Mouse (Mus musculus): ENCODE measurements around the gene Uts2r.

Gene Uts2r

DNA sequence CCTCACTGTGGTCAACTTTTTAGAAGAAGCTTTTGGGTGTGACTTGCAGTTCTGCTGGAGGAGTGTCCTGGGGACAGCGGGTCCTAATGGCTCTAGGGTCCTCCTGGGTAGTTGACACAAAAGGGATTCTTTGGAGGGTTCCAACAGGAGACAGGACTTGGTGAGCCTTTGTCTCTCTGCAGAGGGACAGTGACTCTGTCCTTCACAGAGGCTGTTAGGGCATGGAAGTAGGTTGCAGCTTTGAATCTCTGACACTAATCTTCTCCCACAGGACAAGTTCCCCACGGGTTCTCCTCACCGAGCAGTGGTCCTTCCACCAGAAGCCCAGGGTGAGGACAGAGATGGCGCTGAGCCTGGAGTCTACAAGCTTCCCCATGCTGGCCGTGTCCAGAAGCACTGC lies at the start of gene Uts2r:
TSS of gene Uts2r (plus strand) at position 301 of the 400 bp plus-strand sequence.
- no peak for DNase-seq

DNA sequence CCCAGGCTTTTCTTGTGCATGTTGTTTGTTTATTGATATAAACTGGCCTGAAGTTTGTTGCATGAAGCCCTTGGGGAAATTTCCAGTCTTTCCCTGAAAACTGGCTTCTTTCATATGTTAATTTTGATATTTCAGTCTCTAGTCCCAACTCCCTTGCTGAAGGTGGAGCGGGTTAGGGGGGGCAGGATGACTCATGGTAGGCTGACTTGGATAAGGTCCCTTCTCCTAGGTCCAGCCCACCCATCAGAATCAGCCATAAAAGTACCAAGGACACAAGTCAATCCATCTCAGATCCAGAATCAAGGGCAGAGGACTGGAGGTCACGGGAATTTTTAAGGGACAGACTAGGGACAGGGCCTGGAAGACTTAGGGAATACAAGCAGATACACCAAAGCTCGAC lies 49.0 kb upstream of the Uts2r start:
- DNase-seq = no peak

DNA sequence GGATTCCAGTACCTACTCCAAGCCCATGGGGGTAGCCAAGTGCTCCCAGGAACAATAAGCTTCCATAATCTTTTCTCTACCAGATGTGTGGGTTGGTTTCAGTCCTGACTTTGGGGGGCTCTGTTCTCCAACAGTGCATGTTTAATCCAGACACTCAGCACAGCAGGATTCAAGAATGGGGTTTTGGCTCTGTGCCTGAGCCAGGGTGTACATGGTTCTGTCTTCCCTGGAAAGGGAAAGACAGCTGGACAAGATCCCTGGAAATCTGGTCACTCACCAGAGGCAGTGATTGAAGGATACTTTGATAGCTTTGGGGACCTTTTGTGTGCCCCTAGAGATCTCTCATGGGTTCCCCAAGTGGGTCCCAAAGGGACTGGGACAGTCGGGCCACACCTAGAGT lies 48.5 kb upstream of the Uts2r start:
- no peak for DNase-seq

DNA sequence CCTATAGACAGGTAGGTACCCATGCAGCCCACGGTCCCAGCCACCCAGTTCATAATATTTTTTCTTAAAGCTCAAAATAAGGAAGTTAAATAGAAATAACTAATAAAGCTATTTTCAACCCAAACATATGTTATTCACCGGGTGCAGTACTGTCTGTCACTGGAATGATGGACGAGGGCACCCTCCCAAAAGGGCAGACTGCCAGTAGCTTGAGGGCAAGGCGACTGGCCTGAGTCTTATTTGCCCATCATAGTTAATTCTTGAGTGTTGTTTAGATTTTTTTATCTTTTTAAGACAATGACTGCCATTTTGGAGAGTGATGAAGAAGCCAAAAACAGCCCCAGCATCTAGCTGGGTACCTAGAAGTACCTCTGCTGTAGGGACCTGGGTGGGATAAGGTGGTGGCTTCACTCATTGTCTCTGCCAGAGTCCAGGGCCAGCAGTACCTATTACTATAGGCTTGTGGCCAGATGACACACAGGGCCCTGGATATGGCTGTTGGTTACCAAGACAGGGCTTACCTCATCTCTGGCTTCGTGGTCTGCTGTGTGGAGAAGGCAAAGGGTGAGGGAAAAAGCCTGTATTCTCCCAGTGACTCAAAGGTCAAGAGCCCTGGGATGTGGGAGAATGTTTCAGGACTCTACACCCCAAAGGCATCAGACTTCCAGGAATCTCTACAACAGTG lies 47.8 kb upstream of the Uts2r start:
- peak; percentile 65 to 73 for DNase-seq

DNA sequence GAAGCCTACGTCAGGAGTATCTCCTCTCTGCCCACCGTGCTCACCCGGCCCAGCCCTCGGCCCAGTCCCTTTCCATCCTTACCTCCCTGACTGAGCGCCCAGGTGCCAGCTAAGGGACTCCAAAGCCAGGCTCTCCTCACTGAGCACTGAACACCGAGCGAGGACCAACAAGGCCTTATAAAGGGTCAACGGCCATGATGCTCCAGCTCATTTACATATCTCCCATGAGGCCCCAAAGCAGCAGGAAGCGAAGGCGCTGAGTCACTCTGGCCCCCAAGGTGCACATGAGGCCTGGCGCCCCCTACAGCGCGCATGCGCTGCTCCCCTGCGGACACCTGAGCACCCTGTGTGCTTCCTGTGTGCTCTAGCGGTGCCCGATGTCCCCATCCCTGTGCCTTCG lies 42.0 kb upstream of the Uts2r start:
- no peak for DNase-seq

DNA sequence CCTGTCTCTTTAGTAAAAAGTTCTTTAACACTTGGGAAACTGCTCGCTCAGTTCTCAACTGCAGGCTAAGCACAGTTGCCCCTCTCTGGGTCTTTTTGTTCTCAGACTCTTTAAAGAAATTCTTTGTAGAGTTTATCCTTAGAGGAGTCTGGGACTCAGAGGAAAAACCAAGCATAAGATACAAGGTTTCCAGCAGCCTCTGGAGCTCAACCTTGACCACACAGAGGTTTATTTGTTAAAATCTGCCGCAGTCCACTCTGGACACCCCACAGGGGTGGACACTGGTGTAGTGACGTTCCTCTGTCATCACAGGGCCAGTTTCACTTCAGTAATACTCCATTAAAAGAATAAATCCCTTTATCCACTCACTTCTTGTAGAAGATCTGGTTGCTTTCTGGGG lies 41.5 kb upstream of the Uts2r start, which contains the start of gene Tex19.2:
TSS of gene Tex19.2 (minus strand) at position 101 of the 400 bp plus-strand sequence.
- no peak for DNase-seq

DNA sequence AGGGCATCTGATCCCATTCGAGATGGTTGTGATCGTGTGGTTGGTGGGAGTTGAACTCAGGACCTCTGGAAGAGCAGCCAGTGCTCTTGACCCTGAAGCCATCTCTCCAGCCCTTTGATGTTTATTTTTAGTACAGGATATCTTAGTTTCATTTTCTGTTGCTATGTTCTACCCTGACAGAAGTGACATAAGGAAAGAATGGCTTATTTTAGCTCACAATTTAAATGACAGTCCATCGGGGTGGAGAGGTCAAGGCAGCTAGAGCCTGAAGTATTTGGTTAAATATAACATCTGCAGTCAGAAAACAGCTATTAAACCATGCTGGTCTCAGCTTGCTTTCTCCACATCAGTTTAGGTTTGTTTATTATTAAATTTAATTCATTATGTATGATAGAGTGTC lies 38.9 kb upstream of the Uts2r start:
- no peak for DNase-seq

DNA sequence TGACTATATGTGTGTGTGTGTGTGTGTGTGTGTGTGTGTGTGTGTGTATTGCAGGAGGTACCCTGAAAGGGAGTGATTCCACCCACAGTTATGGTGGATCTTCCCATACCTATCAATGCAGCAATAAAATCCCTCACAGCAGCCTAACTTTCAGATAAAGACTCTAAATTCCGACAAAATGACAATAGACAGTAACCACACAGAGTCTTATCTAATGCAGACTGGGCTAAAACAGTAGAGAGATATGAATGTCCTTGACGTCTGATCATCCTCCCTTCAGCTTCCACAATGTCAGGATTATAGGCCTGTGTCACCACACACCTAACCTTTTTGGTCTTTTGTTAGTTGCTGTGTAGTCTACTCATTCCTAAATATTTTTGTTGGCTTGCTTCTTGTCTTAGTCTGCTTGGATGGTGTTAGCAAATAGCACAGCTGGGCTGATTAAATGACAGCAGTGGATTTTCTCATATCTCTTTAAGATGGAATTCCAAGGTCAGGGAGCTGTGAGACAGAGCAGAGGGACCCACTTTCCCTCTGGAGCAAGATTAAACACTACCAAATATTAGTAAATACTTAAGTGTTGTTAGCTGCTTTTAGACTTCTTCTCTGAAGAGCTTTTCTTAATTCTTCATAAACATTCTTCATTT lies 37.9 kb upstream of the Uts2r start:
- DNase-seq = no peak

DNA sequence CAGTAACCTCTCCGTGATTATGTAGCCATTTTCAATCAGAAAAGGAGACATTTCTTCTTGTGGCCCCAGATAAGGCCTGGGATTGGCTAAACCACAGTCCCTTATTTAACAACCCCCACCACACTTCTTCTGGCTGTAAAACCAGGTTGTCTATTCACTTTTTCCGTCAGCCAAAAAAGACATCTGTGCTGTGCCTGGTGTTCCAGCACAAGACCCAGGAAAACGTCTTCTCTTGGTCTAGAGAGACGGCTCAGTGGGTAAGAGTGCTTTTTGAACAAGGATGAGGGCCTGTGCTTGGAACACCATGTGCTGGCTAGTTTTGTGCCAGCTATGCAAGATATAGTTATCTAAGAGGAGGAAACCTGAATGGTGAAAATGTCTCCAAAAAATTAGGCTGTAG lies 36.6 kb upstream of the Uts2r start:
- DNase-seq = no peak

DNA sequence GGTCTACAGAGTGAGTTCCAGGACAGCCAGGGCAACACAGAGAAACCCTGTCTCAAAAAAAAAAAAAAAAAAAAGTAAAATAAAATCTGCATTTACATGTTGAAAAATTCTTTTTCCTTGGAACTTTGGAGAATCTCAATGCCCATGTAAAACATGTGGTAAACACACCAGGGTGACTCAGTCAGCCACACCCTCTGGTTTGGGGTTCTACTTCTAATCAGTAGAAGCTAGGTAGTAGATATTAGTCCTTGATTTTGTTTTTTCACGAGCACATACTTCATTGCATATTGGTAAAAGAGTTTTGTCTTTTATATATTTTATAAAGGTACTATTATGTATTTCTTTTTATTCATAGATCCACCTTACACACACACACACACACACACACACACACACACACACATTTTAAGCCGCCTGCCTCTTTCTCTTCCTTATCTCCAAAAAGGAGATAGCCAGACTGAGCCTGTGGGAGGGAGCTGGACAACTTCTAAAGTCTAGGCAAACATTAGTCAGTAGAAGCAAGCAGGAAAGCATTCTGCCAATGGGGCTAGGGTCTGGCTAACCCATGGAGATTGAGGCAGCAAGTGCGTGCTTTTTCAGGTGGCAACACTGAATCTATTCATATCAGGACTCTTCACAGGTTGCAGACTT lies 34.4 kb upstream of the Uts2r start:
- no peak for DNase-seq

DNA sequence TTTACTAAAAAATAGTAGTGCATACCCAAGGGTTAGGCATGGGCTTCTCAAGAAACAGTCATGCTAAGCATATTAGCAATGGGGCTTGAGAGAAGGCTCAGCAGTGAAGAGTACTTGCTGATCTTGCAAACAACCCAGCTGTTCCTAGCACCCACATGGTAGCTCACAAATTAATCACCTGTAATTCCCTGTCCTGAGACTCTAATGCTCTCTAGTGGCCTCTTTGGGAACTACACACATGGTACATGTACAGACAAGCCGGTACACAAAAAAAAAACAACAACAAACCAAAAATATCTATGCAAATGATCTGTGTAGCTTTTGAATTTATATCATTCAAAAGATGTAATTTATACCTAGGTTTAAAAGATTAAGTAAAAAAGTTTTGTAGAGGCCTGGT lies 33.7 kb upstream of the Uts2r start:
- DNase-seq = no peak

DNA sequence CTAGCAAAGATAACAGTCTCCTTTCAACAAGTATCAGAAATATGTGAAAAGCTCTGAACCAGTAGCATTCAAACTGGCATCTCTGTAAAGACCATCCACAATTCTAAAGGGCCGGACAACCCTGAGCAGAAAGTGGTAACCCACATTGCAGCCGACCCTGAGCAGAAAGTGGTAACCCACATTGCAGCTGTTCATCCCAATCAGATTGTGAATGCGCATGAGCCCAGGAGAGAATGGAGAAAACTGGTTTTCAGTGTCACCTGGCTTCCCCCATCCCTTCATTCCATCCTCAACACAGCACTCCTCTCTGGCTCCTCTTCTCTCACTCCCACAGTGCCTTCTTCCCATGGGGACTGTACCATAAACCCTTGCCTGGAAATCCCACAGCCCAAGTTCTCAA lies 32.6 kb upstream of the Uts2r start:
- no peak for DNase-seq

DNA sequence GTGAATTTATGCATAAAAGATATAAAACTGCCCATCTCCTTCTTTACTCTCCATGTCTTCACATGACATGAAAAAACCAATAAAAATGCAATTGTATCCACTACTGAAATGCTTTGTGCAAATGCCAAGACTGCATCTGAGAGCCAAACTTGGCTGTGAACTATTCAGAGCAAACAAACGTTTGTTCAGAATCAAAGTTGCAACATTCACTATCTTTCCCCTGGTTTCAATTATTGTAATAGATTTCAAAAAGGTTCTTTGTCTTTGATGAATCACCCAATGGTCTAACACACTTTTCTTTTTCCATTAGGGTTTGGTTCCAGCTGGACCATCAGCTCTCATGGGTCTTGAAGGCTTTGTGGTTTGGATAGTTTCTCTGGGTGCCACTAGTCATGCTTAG lies 30.5 kb upstream of the Uts2r start:
- no peak for DNase-seq

DNA sequence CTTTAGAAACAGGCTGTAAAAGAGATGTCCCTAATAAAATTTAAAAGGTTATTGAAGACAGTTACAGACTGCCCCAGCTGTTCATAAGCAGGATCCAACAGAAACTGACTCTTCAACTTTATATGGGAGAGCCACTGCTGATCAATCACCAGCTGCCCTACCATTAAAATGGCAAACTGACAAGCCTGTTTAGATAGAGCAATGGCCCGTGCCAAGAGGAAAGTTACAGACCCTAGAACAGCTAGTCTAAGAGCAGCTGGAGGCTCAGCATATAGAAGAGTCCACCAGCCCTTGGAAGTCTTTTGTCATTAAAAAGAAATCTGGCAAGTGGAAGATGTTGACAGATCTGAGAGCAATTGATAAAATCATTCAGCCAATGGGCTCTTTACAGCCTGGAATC lies 25.5 kb upstream of the Uts2r start:
- DNase-seq = no peak

DNA sequence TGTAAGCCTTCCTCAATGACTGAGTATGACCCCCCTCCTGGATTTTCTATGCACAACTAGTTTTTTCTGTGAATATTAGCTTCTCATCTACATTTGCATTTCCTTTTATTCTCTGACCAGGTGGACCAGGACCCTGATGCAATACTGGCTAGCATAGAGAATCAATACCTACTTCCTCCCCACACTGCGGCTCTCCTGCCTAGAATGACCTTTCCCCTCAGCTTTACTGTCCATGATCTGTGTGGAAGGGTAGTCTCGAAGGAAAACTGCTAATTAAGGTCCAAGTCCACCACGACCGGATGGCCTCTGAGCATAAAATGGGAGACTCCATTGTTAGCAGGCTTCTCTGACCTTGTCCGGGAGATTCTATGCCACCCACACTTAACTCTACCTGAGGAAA lies 22.4 kb upstream of the Uts2r start:
- no peak for DNase-seq

DNA sequence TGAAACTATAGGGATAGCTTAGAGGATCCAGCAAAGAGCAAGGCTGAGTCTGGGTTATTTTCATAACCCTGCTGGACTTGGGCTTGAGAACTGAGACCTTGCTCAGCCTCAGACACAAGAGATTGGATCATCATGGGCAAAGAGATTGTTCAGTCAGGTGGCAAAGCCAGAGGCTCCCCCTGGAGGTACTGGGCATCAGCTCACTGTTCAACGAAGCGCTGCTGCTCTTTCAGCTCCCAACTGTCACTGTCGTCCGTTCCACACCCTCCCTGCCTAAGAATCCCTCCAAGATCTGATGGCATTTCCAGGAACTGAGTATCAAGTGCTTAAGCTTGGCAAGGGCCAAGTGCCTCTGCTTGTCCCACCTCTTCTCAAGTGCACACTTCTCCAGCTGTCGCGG lies 21.3 kb upstream of the Uts2r start:
- DNase-seq = no peak

DNA sequence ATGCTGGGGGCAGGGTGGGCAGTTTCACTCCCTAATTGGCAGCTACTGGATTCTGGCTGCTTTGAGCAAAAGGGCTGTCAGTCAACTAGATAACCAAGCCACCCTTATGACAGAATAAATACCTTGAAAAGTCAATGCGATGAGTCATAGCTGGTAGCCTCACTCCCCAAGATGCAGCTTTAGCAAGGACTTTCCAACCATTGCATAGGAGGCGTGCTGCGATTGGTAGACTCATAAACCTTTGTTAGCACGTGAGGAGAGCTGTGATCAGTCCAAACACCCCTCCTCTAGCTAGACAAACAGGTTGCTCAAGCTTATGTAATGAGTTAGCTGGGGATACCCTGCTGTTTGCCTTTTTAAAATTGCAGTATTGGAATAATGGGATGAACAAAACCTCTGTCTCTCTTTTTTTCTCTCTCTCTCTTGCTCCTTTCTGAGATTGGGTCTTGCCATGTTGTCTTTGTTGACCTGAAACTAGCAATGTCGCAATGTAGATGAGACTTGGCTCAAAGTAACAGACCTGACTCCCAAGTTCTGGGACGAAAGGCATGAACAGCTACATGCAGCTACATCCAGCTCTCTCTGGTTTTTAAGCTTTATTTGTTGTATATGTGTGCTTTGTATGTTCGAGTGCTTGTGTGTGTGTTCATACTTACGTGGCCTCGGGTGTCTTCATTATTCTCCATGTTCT lies 16.6 kb upstream of the Uts2r start:
- no peak for DNase-seq

DNA sequence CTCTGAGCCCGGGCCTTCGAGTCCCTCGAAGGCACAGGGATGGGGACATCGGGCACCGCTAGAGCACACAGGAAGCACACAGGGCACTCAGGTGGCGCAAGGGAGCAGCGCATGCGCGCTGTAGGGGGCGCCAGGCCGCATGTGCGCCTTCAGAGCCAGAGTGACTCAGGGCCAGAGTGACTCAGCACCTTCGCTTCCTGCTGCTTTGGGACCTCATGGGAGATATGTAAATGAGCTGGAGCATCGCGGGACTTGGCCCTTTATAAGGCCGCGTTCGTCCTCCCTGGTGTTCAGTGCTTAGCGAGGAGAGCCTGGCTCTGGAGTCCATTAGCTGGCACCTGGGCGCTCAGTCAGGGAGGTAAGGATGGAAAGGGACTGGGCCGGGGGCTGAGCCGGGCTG lies 14.2 kb upstream of the Uts2r start, which contains the start of gene Tex19.1:
TSS of gene Tex19.1 (plus strand) at position 279 of the 400 bp plus-strand sequence.
- no peak for DNase-seq

DNA sequence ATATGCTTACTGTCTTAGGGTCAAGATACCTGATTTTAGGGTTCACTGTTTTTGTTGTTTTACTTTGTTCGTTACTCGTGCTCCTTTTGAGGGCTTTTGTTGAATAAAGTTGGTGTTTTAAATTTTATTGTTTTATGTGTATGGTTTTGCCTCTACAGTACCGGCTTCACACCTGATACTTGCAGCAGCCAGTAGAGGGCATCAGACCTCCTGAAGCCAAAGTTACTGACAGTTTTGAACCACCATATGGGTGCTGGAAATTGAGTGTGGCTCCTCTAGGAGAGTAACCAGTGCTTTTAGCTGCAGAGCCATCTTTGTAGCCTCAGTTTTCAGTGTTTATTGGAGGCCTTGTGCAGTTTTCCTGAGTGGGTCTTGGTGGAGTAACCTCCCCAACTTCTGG lies 11.9 kb upstream of the Uts2r start:
- no peak for DNase-seq

DNA sequence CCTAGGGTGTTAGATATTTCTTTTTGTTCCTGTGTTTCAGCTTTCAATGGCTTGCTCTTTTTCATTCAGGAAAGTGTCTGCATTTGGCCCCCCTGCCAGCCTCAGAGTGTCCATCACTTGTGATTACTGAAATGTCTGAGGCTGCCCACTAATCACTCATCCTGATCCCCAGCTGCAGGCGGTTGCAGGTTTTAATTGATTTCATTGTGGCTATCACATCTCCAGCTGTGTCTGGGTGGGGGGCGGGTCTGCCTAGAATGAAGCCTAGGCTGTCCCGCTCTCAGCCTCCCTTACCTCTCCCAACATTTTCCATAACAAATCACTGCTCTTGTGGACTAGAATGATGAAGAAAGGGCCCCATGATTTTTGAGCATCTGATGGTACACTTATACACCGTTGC lies 5.9 kb upstream of the Uts2r start:
- DNase-seq = no peak

DNA sequence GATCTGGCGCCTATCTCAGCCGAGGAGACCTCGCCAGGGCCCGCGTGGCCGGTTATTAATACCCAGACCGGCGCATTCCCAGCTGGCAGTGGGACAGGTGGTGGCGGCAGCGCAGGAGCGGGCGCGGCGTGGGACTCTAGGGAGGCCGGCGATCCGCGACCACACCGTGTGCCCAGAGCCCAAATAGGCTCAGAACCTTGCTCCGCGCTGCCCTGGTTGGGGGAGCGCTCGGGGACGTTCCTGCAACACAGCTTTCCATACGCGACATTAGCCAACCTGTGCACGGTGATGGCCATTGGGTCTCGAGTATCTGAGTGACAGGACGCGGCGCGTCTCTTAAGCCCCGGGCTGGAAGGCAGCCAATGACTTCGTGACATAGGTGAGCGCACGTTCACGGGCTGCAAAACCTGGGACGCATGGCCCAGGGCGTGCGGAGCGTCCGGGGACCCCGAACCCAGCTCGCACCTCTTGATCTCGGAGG lies 3.6 kb upstream of the Uts2r start:
- peak; percentile 64 to 67 for DNase-seq

DNA sequence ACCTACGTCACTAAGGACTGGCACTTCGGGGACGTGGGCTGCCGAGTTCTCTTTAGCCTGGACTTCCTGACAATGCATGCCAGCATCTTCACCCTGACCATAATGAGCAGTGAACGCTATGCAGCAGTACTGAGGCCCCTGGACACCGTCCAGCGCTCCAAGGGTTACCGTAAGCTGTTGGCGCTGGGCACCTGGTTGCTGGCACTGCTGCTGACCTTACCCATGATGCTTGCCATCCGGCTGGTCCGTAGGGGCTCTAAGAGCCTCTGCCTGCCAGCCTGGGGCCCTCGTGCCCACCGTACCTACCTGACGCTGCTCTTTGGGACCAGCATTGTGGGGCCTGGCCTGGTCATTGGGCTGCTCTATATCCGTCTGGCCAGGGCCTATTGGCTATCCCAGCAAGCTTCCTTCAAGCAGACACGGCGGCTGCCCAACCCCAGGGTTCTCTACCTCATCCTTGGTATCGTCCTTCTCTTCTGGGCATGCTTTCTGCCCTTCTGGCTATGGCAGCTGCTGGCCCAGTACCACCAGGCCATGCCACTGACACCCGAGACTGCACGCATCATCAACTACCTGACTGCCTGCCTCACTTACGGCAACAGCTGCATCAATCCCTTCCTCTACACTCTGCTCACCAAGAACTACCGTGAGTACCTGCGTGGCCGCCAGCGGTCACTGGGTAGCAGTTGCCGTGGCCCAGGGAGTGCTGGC lies 720 bp downstream of the Uts2r start:
- peak in 1 of 2 experiments; percentile 34 for DNase-seq

DNA sequence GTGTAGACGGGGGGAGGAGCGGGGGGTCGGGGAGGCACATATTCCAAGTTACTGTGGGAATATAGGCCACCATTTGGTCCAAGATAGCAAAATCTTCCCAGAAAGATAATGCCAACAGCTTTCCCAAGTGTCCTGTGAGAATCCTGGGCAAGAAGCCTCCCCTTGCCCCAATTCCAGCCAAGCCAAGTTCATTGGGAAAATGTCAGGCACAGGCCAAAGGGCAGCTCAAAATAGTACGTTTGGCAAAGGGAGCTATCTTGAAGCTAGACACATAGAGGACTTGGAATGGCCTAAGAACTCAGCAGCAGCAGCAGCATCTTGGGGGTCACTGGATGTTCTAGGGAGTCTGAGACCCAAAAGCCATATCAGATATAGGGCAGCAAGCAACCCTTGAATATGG lies 3.7 kb downstream of the Uts2r start:
- DNase-seq = no peak
